Mouse (Mus musculus) kidney, embryonic 16.5 days (tissue): Measurements from ENCODE around the gene Mfap4. TPM values are rescaled to one million over a fixed set of nuclear protein-coding genes. Genes with fewer than 3 reads are reported as not detected.

ENCODE experiments used
- ATAC-seq: fragments of 200-750 bp; cut with Nextera tagmentation; 2 replicates; pipeline ENCODE4 v1.8.0; 2017; ENCODE audit warnings: moderate TSS enrichment; ENCODE audit not compliant: low FRiP score, low TSS enrichment
- H3K27ac ChIP-seq: fragments of 300-500 bp; sonication (generic); 2 replicates; pipeline ENCODE4 v1.5.1; 2014; ENCODE audit warnings: low read length
- H3K27me3 ChIP-seq: fragments of 300-500 bp; sonication (generic); 2 replicates; pipeline ENCODE4 v1.6.1; 2014; ENCODE audit warnings: low read length, control low read depth, mixed read lengths; ENCODE audit not compliant: insufficient read depth
- H3K36me3 ChIP-seq: fragments of 300-500 bp; sonication (generic); 2 replicates; pipeline ENCODE4 v1.6.1; 2014; ENCODE audit warnings: low read length, control low read depth, mixed read lengths; ENCODE audit not compliant: insufficient read depth
- H3K4me1 ChIP-seq: fragments of 300-500 bp; sonication (generic); 2 replicates; pipeline ENCODE4 v1.6.1; 2014; ENCODE audit warnings: low read length, control low read depth, mixed read lengths; ENCODE audit not compliant: insufficient read depth
- H3K4me2 ChIP-seq: fragments of 300-500 bp; sonication (generic); replicated peaks from 2 replicates; pipeline ENCODE4 v1.6.1; 2014; ENCODE audit warnings: low read depth, low read length
- H3K4me3 ChIP-seq: fragments of 300-500 bp; sonication (generic); 2 replicates; pipeline ENCODE4 v1.5.1; 2014; ENCODE audit warnings: mild to moderate bottlenecking, low read length
- H3K9ac ChIP-seq: fragments of 300-500 bp; sonication (generic); replicated peaks from 2 replicates; pipeline ENCODE4 v1.6.1; 2014; ENCODE audit warnings: low read length
- H3K9me3 ChIP-seq: fragments of 300-500 bp; sonication (generic); 2 replicates; pipeline ENCODE4 v1.6.1; 2016; ENCODE audit warnings: low read length, control low read depth
- WGBS: fragments of 180-500 bp; shearing (Covaris S2); extraction: QIAGEN DNeasy Blood & Tissue Kit; methylation state at CpG from one replicate; pipeline ENCODE4 v1.1.7; 2014; 5-methylcytosine and 5-hydroxymethylcytosine counted together
- polyA plus RNA-seq: library from polyadenylated mRNA; unstranded; fragments of >200 nt; fragmentation: Nextera tagmentation; extraction: Ambion mirVana; gene quantifications from 2 replicates; pipeline ENCODE4 v1.2.1, GENCODE M21; 2015

Gene Mfap4
- polyA plus RNA-seq, 1 experiment from 2014 or later = 181 TPM

GRCm38 (mm10) chr11:61536952-61537351 is 51.7 kb downstream of the Mfap4 start:
- H3K36me3 ChIP-seq = peaks cover 14% of the 10 kb centered on the region; the same call in 1 of the 2 replicates
- H3K9me3 ChIP-seq = no peaks in the 10 kb centered on the region
- no peaks in the 10 kb centered on the region for H3K27me3 ChIP-seq
- no peak overlapping the region for H3K4me2 ChIP-seq
- H3K9ac ChIP-seq = no peak overlapping the region
- ATAC-seq = no peak
- 65% methylated on average over 3 of the region's 3 CpGs for WGBS
- H3K4me1 ChIP-seq = 0 out of 2 replicates have a peak, but pooled peaks cover 4% of the 10 kb centered on the region
- H3K27ac ChIP-seq = no peak overlapping the region
- H3K4me3 ChIP-seq = no peak overlapping the region

- 92% methylated on average over 3 of the region's 3 CpGs for WGBS
- Histone ChIP-seq H3K27ac (no peak overlapping the region), H3K9me3 (no peaks in the 10 kb centered on the region), H3K36me3 (peaks cover 12% of the 10 kb centered on the region; the same call in 1 of the 2 replicates), H3K4me2 (no peak overlapping the region), H3K9ac (no peak overlapping the region), H3K4me3 (no peak overlapping the region), H3K4me1 (0 out of 2 replicates have a peak, but pooled peaks cover 4% of the 10 kb centered on the region), H3K27me3 (no peaks in the 10 kb centered on the region)
- no peak for ATAC-seq
Observed at GRCm38 (mm10) chr11:61537362-61537761, 52.1 kb downstream of the Mfap4 start.

Other genes starting within 250 kb of the Mfap4 start
- 40.7 and 42.1 TPM in 2 replicates for gene Aldh3a2, start 218.0 kb upstream of the Mfap4 start, polyA plus RNA-seq
- 0.10 TPM in 1 of 2 replicates, not detected in the other for gene Slc47a2, start 142.6 kb upstream of the Mfap4 start, polyA plus RNA-seq
- 39.5 and 48.8 TPM in 2 replicates for gene Slc47a1, start 107.1 kb upstream of the Mfap4 start, polyA plus RNA-seq
- 0.25 and 0.33 TPM in 2 replicates for gene Rnf112, start 31.3 kb upstream of the Mfap4 start, polyA plus RNA-seq
- gene Mapk7, start 9.0 kb downstream of the Mfap4 start, polyA plus RNA-seq = 62.5 and 65.0 TPM in 2 replicates
- gene B9d1, start 19.7 kb downstream of the Mfap4 start, polyA plus RNA-seq = 47.1 and 53.8 TPM in 2 replicates
- 25.0 and 26.9 TPM in 2 replicates for gene Epn2, start 94.3 kb downstream of the Mfap4 start, polyA plus RNA-seq
- 13.6 and 16.3 TPM in 2 replicates for gene Grap, start 167.8 kb downstream of the Mfap4 start, polyA plus RNA-seq
- 3.0 and 3.1 TPM in 2 replicates for gene Fam83g, start 198.7 kb downstream of the Mfap4 start, polyA plus RNA-seq
- 0.80 and 1.1 TPM in 2 replicates for gene Slc5a10, start 235.4 kb downstream of the Mfap4 start, polyA plus RNA-seq